12 mouse cellular contexts compared by ENCODE assay signal in the genomic region with DNA sequence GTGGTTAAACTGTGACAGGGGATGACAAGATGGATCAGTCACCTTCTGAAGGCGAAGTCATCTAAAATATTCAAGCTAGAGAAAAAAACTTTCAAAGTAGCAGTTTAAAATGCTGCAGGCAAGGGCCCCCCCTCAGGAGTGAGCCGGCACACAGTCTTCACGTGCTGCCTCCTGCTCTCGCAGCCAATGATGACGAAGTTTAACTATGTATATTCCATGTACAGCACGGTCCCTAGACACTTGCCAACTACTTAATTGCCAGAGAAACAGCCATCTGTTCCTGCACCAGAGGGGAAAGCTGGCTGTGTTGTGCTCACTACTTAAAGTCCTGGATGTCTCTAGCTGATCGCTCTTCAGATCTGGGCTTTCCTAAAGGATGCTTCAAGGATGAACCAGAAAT. TPM values are rescaled to one million over a fixed set of nuclear protein-coding genes. Genes with fewer than 3 reads are reported as not detected.
DNase-seq lines count a peak whose midpoint lies in the region; ATAC-seq and TF ChIP-seq lines count a peak whose summit lies in the region.
"Had no signal": no experiment of that assay in that cellular context is flagged by ENCODE, and none has a peak within 500 bp of the region (broad histone marks: within the 10 kb centered on the region; RNA-seq: fewer than 3 reads in every experiment).

No protein-coding gene starts in this region.

- no peak for TF ChIP-seq CTCF in brain, embryonic 14.5 days (IDR thresholded peaks at IDR 0.05; ENCODE audit: borderline replicate concordance, extremely low read depth, insufficient read depth, insufficient read length)

- peaks cover 16% of the 10 kb centered on the region for H3K36me3 ChIP-seq in hindbrain, embryonic 16.5 days (ENCODE audit: control insufficient read depth, insufficient read depth, low read length)
- peaks cover 7% of the 10 kb centered on the region; the same call in 1 of the 2 replicates for H3K36me3 ChIP-seq in hindbrain, embryonic 13.5 days
- no peaks in the 10 kb centered on the region for H3K36me3 ChIP-seq in midbrain, embryonic 14.5 days (ENCODE audit: control insufficient read depth, insufficient read depth, low read length)
- H3K36me3 ChIP-seq: kidney, embryonic 15.5 days had no signal

- peak; percentile 46 for ATAC-seq in hindbrain, embryonic 16.5 days
- ATAC-seq in hindbrain, embryonic 13.5 days (ENCODE audit: low FRiP score): no peak
- ATAC-seq in midbrain, embryonic 14.5 days (ENCODE audit: low FRiP score, low TSS enrichment): no peak
- ATAC-seq in CD4-positive, CD25-positive, alpha-beta regulatory T cell, adult 4 months: no peak

- DNase-seq in brain, embryonic 14.5 days (ENCODE audit: low read depth): peak; percentile 94
- DNase-seq in cerebellum, adult 9-10 months: peak; percentile 86
- peak; percentile 70 for DNase-seq in midbrain, embryonic 14.5 days
- DNase-seq in T-cell, adult 2 months (ENCODE audit: low spot score): no peak
- DNase-seq: adrenal gland, postnatal 25 days; heart, adult 2 months; heart, postnatal 36 days had no signal

- no peak overlapping the region for H3K4me2 ChIP-seq in hindbrain, embryonic 16.5 days (ENCODE audit: low read length)
- no peak overlapping the region for H3K4me2 ChIP-seq in hindbrain, embryonic 13.5 days
- H3K4me2 ChIP-seq in midbrain, embryonic 14.5 days (ENCODE audit: low read length): no peak overlapping the region
- H3K4me2 ChIP-seq: kidney, embryonic 15.5 days had no signal

- no peak overlapping the region for H3K9ac ChIP-seq in hindbrain, embryonic 16.5 days (ENCODE audit: low read depth, low read length)
- H3K9ac ChIP-seq in hindbrain, embryonic 13.5 days: no peak overlapping the region
- no peak overlapping the region for H3K9ac ChIP-seq in midbrain, embryonic 14.5 days (replicated peaks; ENCODE audit: low read length)
- H3K9ac ChIP-seq: kidney, embryonic 15.5 days had no signal

- no peak overlapping the region for H3K4me3 ChIP-seq in hindbrain, embryonic 16.5 days (ENCODE audit: low read length)
- no peak overlapping the region for H3K4me3 ChIP-seq in hindbrain, embryonic 13.5 days
- no peak overlapping the region for H3K4me3 ChIP-seq in midbrain, embryonic 14.5 days (replicated peaks; ENCODE audit: low read depth, low read length)
- H3K4me3 ChIP-seq: heart, adult 2 months; kidney, embryonic 15.5 days had no signal

- no peaks in the 10 kb centered on the region for H3K27me3 ChIP-seq in hindbrain, embryonic 16.5 days (replicated peaks; ENCODE audit: control insufficient read depth, insufficient read depth, low read length)
- 0 out of 2 replicates have a peak, but pooled peaks cover 5% of the 10 kb centered on the region for H3K27me3 ChIP-seq in hindbrain, embryonic 13.5 days
- H3K27me3 ChIP-seq in midbrain, embryonic 14.5 days (ENCODE audit: control insufficient read depth, insufficient read depth, low read length): no peaks in the 10 kb centered on the region
- H3K27me3 ChIP-seq: kidney, embryonic 15.5 days had no signal

- TF ChIP-seq POLR2A in brain, embryonic 14.5 days (IDR thresholded peaks at IDR 0.05; ENCODE audit: borderline replicate concordance, extremely low read depth, insufficient read depth, insufficient read length, poor library complexity, severe bottlenecking): no peak

- 39% methylated on average over 7 of the region's 7 CpGs for WGBS in hindbrain, embryonic 16.5 days
- WGBS in hindbrain, embryonic 13.5 days: 46% methylated on average over 7 of the region's 7 CpGs
- WGBS in midbrain, embryonic 14.5 days: 53% methylated on average over 7 of the region's 7 CpGs

- H3K4me1 ChIP-seq in hindbrain, embryonic 16.5 days (ENCODE audit: control insufficient read depth, insufficient read depth, low read depth, low read length): peaks cover 2% of the 10 kb centered on the region; the same call in 1 of the 2 replicates
- peaks cover 25% of the 10 kb centered on the region for H3K4me1 ChIP-seq in hindbrain, embryonic 13.5 days (replicated peaks)
- H3K4me1 ChIP-seq in midbrain, embryonic 14.5 days (ENCODE audit: control insufficient read depth, insufficient read depth, low read length): peaks cover 7% of the 10 kb centered on the region; the same call in 1 of the 2 replicates

- H3K9me3 ChIP-seq in hindbrain, embryonic 16.5 days (ENCODE audit: control insufficient read depth, low read length): peaks cover 15% of the 10 kb centered on the region
- H3K9me3 ChIP-seq in hindbrain, embryonic 13.5 days: peaks cover 18% of the 10 kb centered on the region
- H3K9me3 ChIP-seq in midbrain, embryonic 14.5 days (ENCODE audit: control insufficient read depth, low read length): peaks cover 3% of the 10 kb centered on the region; the same call in 1 of the 2 replicates
- H3K9me3 ChIP-seq: kidney, embryonic 15.5 days had no signal

- no peak overlapping the region for H3K27ac ChIP-seq in hindbrain, embryonic 16.5 days (ENCODE audit: low read depth, low read length)
- no peak overlapping the region; the same call in 1 of the 2 replicates for H3K27ac ChIP-seq in hindbrain, embryonic 13.5 days
- H3K27ac ChIP-seq in midbrain, embryonic 14.5 days (replicated peaks; ENCODE audit: low read depth, low read length): 0 out of 2 replicates have a peak overlapping the region, but pooled peaks have one; percentile 13
- H3K27ac ChIP-seq: heart, adult 2 months; kidney, embryonic 15.5 days; macrophage had no signal

RNA-seq across cellular contexts. Expression of gene Pimreg, which starts 26.2 kb away (rescaled TPM):
- polyA plus RNA-seq in hindbrain, embryonic 16.5 days (2015; fragmentation: Nextera tagmentation; extraction: Ambion mirVana): 33.5 and 38.5 TPM in 2 replicates
- 43.2 and 43.6 TPM in 2 replicates for polyA plus RNA-seq in hindbrain, embryonic 13.5 days (2015; fragmentation: Nextera tagmentation; extraction: Ambion mirVana)
- polyA plus RNA-seq in brain, embryonic 14.5 days (2012; rRNA removed): 29.9 and 53.4 TPM in 2 replicates
- polyA plus RNA-seq in midbrain, embryonic 14.5 days (2014; fragmentation: Nextera tagmentation; extraction: Ambion mirVana): 26.5 and 39.3 TPM in 2 replicates
- 1 to 10 TPM; 1.8 to 5.1 TPM for polyA plus RNA-seq in CD4-positive, CD25-positive, alpha-beta regulatory T cell, adult 4 months (2017; shearing (Covaris generic))

RNA-seq across cellular contexts. Expression of gene Aipl1, which starts 30.7 kb away (rescaled TPM):
- polyA plus RNA-seq in hindbrain, embryonic 16.5 days (2015; fragmentation: Nextera tagmentation; extraction: Ambion mirVana): 0.27 and 0.41 TPM in 2 replicates
- 0.31 and 0.39 TPM in 2 replicates for polyA plus RNA-seq in hindbrain, embryonic 13.5 days (2015; fragmentation: Nextera tagmentation; extraction: Ambion mirVana)
- 0.30 and 0.38 TPM in 2 replicates for polyA plus RNA-seq in brain, embryonic 14.5 days (2012; rRNA removed)
- 0.23 and 0.29 TPM in 2 replicates for polyA plus RNA-seq in midbrain, embryonic 14.5 days (2014; fragmentation: Nextera tagmentation; extraction: Ambion mirVana)
- not detected for polyA plus RNA-seq in CD4-positive, CD25-positive, alpha-beta regulatory T cell, adult 4 months (2017; shearing (Covaris generic))
